Mouse (Mus musculus) liver, embryonic 14.5 days (tissue): Measurements from ENCODE around the gene Zbtb7a.

Source experiments
- CTCF ChIP-seq: IDR thresholded peaks from 2 replicates; pipeline ENCODE4 v1.5.1; 2016; ENCODE audit warnings: antibody characterized with exemption, low read depth, control low read depth
- EP300 ChIP-seq: IDR thresholded peaks from 2 replicates; pipeline ENCODE4 v1.6.1; 2016; ENCODE audit warnings: antibody characterized with exemption, low read depth

DNA sequence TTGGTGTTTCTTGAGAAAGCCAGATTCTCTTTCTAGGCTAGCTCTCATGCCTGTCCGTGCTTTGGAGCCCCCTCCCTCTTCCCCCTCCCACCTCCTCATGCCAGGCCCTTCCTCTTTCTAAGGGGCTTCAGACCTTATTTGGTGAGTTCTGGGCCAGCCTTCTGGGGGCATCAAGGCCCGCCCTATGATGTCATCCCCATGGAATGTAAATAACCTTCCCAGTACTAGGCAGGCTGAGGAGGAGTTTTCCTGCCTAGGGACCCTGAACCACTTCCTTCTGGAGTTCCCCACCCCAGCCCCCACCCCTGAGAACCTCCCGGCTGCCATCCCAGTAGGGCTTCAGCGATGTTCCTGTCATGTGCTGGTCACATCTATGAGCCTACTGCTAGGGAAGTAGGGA is 49.7 kb downstream of the Zbtb7a start:
- TF ChIP-seq CTCF (no peak), EP300 (no peak)
